Mouse (Mus musculus) layer of hippocampus, adult 9-10 months (tissue): Measurements from ENCODE around the gene Naif1.

Experiments
- DNase-seq: peaks from one replicate; pipeline ENCODE4 v3.0.0; 2022; ENCODE audit warnings: low spot score

Naif1 gene

DNA sequence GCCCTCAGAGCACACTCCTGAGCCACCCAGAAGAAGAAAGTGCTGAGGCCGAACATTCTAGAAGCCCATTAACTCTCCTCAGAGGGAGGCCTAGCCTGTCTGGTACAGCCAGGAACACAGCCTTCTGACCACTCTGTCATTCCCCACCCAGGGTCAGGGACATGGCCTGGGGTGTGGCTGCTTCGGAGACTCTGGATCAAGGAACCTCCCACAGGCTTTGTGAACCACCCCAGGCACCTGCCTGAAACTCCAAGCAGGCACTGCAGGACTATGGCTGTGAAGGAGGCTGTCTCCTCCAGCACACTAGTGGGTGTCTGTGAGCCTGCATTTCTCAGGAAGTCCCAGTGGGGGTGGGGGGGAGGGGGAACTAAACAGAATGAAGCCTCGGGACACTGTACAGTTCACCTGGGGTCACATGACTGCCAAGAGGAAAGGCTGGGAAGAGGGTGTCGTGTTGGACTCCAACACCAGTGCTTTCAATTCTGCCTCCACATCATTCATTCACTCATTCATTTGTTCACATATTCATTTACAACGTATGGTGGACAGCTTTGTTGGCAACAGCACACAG, 51.6 kb downstream of the Naif1 start:
- no peak for DNase-seq

DNA sequence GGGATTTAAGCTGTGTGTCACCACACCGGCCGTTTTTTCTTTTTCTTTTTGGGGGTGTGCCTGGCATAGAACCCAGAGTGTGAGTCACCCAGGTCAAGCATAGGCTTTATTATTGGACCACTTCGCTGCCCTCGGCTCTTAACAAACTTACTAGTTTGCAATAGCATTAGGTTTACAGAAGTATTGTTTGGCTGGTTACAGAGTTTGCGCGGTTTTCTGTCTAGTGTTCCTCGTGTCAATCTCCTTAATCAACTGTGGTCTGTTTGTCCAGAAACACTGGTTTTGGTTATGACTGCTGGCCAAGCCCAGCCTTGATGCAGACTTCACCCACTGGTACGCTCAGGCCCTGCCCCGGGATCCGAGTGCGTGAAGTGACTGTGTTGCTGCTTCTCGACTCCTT, 52.6 kb downstream of the Naif1 start:
- DNase-seq, result no peak

DNA sequence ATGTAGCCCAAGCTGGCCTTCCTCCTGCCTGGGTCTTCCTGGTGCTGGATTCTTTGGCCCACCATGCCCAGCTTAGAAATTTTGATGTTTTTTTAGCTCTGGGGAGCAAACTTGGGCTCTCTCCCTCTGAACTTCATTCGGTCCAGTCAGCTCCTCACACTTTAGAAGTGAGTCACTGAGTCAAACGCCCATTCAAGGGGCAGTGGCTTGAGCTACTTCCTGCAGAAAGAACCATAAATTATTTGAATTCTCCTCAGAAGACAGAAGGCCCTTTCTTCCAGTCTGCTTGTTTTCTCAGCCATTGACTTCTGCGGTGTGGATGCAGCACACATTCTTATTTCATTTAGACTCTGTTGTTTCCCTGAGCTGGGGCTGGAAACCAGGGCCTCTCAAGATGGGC, 53.3 kb downstream of the Naif1 start:
- no peak for DNase-seq

DNA sequence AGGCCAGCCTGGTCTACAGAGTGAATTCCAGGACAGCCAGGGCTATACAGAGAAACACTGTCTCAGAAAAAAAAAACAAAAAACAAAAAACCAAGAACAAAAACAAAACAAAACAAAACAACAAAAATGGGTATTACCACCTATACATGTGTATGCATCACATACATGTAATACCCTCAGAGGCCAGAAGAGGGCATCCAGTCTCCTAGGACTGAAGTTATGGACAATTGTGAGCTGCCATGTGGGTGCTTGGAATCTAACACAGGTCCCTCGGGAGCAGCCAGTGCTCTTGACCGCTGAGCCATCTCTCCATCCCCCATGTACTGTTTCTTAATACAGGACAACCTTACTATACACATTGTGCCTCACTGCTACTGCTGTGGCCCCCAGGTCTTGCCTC, 55.3 kb downstream of the Naif1 start:
- no peak for DNase-seq
